Mouse (Mus musculus) c-Kit-negative CD71-positive TER-119-positive erythroid progenitor cells, embryonic 14.5 days (primary cell): Measurements from ENCODE around the gene Dnase1l1.

Experiments
- DNase-seq: peaks from one replicate; pipeline ENCODE4 v3.0.0-alpha.2; 2013; ENCODE audit warnings: low read depth, low spot score

Dnase1l1 gene

DNA sequence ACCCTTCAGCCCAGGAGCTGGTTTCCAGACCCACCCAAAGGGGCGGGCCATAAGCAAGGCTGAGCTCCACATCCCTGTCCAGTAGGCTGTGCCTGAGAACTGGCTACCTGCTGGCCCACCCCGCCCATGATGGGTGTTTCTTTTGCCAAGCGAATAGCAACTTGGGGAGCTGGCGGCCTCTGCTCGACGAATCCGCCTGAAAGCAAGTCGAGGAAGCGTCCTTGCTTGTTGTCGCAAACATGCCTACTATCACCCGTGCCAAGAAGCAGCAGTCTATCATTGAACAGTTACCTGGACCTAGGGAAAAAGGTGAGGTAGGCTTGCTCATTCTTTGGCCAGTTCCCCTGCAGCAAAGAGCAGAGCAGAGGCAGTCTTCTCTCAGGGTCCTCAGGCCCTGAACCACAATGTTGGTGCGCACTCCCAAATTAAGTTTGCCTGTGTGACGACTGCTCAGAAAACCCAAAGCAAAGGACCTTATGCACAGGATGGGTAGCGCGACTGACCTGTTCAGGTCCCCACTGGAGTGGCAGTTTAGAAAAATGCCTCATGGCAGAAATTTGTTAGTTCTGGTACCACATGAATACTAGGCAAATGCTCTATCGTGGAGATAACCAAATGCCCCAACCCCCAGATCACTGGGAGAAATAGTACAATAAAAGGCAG is at the start of gene Dnase1l1, which contains the start of gene Taz:
Gene Dnase1l1, minus strand, starts transcription at position 606 of the 663 bp plus-strand sequence.
Gene Taz, plus strand, starts transcription at position 181 of the 663 bp plus-strand sequence.
- peak; percentile 73 for DNase-seq

DNA sequence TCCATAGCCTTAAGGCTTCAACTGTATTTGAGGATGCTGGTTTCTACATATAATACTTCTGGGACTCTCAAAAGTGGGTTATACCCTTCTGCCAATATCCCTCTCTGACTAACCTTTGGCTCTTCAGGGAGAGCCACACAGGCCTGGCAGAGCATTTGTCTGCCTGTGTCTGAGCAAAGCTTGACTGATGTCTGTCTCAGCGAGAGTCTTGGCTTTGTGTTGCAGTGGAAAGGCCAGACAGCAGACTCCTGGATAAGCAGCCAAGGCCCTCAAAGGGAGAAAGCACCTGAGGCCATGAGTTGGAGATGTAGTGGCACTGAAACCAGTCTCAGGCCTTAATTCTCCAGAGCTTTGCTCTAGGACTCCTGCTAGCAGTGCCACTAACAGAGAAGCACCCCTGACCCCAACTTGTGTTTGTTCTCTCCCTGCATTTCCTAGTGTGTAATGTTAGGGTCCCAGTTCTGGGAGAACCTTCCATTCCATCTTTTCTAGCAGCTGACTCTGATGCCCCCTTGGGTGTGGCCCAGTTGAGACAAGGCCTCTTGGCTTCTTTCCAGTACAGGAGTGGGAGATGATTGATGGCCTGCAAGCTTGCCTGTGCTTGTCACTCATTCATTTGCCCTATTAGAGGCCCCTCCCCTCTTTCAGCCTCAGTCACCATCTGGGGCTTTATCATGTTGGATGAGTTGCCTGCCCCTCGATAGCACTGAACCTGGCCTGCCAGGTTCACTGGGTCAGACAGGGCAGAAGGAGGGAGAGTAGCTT is 48.2 kb upstream of the Dnase1l1 start:
- DNase-seq: no peak

DNA sequence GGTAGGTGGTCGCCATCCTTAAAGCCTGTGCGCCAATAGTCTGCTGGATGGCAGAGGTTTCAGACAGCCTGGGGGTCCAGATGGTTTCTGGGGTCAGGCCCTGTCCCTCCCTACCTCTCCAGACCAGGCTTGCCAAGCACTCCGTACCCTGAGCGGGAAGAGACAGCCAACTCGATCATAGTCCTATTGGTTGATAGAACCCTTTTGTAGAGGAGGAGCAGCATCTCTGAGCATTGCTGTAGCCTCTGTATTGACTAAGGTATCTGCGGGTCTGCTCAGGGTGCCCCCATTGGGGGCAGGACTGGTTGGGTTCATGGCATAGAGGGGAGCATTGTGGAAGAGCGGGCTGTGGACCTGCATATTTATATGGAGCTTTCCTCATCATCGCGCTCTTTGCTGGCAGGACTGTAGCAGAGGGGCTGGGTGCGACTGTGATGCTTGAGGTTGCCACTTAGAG is 47.1 kb upstream of the Dnase1l1 start:
- DNase-seq: no peak

DNA sequence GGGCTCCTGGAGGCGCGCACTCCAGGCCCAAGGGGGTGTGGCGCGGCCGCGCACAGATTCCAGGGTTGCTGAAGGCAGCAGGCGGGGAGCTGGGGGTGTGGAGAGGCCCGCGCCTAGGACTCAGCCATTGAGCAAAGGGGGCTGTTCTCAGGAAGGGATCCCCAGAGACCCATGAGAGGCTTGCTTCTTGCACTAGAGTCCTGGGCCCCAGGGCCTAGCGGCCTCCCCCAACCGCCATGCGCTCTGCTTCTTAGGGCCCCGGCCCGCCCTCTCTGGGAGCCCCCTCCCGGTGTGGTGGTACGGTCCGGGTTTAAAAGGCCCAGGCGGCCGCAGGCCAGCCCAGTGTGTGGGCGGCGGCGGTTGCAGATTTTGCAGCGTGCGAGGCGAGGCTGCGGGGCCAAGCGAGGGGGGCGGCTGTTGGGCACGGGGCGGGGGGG is 46.6 kb upstream of the Dnase1l1 start, which contains the start of gene Plxna3:
Gene Plxna3, plus strand, starts transcription at position 342 of the 437 bp plus-strand sequence.
- no peak for DNase-seq

DNA sequence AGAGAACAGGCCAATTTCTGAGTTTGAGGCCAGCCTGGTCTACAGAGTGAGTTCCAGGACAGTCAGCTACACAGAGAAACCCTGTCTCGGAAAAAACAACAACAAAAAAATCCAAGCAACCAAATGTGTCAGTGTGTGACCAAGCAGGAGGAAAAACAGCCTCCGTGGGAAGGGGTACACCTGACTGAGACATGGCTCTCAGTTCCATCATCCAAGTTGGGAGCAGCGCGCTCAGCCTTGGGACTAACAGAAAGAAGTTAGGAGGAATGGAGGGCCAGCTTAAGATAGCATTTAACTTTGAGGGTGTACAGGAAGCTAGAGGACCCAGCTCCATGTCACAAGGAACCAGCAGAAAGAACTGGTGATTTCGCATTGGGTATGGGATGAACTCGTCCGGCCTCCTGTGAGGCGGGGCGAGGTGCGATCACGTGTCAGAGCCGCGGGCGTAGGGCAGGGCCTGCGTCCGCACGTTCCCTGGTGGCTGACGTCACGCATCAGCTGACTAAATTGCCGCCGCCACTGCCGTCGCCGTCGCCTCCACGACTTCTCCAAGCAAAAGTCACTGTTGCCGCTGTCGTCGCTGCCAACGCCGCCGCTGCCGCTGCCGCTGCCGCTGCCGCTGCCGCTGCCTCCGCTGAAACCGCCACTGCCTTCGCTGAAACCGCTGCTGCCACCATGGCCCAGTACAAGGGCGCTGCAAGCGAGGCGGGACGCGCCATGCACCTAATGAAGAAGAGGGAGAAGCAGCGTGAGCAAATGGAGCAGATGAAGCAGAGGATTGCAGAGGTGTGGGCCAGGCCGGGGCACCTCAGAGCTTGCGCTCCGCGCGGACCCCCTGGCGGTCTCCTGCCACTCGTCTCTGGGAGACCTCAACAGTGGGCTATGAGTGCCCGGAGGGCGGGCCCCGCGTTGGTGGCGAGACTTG is 30.7 kb upstream of the Dnase1l1 start, which contains the start of gene Fam50a:
Gene Fam50a, plus strand, starts transcription at position 494 of the 925 bp plus-strand sequence.
- peak; percentile 69 for DNase-seq

DNA sequence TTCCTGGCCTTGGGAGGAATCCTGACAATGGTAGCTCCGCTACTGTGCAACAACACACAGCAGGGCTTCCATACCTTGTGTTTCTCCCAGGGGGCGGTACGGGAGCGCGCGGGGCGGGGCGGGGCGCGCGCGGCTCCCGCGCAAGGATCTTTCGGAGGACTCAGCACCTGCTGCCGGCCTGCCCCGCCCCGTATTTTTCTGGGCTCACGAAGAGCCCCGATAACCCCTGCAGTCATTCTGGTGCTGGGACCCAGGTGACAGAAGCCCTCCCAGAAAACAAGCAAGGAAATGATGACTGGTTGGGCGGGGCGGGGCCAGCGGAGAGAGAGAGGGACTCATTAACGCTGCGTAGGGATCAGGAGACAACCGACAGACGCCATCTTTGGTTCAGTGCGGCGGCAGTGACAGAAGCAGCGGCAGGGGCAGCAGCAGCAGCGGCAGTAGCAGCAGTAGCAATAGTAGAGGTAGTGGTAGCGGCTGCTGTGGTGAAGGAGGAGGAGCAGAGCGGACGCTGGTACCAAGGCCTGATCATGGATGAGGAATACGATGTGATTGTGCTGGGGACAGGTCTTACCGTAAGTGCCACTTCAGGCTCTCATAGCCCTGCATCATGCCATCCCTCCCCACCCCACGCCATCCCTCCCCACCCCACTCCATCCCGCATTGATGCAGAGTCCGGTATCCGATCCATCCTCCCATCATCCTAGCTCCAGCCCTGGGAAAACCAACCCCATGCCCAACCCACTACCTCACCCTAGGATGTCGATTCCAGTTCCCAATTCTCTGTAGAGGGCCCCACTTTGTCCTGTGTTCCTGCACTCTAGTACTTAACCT is 22.9 kb upstream of the Dnase1l1 start, which contains the start of gene Gdi1:
Gene Gdi1, plus strand, starts transcription at position 132 of the 834 bp plus-strand sequence.
- DNase-seq: peak; percentile 60

DNA sequence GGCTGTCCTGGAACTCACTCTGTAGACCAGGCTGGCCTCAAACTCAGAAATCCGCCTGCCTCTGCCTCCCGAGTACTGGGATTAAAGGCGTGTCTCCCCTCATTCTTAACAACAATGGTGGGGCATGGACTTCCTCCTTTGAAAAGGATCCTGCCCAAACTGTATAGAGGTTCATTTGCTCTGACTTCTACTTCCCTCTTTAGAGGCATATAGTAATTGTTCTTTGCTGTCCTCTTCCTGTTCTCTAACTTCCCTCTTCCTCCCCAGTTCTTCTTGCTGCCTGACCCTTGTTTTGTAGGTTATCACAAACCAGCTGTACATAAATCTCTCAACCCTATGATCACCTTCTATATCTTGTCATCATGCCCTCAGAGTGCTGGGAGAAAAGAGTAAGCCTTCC is 17.6 kb upstream of the Dnase1l1 start:
- DNase-seq: no peak

DNA sequence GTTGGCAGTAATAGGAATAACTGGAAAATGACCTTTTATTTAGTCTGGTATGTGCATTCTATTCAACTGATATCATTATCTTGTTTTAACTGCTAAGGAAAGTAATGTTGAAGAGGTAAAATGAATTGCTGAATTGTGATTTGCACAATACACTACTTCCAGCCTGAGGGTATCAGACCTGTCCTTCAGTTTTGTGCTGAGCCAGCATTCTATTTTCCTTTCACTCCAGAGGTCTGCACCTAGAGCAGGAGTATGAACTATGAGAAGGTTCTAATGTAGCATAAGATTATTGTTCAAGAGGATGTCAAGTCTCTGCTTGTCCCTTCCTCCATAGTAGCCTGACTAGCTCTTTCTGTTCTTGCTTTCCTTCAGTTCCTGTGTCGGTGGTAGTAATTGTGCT is 16.2 kb upstream of the Dnase1l1 start:
- no peak for DNase-seq

DNA sequence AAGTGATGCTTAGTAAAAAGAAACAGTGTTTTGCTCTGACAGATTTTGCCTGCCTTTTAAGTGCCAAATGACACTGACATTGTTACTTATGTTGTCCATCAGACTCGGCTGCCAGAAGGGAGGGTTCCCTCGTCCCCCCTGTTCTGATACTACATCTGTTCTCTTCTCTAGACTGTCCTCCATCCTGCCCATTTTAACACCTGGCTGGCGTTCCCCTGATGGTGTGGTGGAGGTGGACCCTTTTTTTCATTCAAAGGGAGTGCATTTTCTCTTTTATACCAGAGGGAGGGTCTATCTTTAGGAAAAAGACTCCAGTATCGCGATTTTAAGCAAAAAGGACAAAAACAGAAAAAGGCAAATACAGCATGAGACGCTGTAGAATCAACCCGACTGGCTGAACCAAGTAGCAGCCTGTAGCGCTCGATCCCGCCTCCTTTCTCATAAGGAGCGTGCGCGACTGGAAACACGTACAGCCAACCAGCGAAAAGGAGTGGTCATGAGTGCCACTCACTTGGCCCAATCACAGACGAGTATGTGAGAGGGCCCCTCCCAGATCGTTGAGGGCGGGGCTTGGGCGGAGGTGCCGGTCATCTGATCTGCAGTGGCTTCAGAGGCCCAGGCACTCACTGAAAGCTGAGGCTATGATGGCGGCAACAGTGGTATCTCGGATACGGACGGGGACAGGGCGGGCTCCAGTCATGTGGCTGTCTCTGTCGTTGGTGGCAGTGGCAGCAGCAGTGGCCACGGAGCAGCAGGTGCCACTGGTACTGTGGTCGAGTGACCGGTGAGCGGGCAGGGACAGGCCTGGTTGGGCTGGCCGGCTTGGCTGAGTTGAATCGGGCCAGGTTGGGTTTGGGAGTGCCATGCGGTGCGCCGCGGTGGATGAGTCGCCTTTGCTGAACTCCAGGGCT is 14.7 kb upstream of the Dnase1l1 start, which contains the start of gene Atp6ap1:
Gene Atp6ap1, plus strand, starts transcription at position 560 of the 911 bp plus-strand sequence.
- peak; percentile 86 for DNase-seq

DNA sequence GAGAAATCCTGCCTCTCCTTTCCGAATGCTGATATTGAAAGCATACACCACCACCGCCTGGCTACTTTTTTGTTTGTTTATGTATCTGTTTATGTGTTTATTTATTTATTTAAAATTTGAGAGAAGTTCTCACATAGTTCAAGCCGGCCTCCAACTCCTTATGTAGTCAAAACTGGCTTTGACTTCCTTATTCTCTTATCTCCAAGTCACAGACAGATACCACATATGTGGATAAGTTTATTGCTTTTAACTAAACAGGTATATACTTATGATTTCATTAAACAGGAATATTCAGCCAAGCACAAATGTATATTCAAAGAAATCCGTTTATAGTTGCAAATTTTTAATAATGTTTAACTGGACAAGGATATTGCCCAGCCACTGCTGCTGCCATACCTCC is 11.3 kb upstream of the Dnase1l1 start:
- DNase-seq: no peak

DNA sequence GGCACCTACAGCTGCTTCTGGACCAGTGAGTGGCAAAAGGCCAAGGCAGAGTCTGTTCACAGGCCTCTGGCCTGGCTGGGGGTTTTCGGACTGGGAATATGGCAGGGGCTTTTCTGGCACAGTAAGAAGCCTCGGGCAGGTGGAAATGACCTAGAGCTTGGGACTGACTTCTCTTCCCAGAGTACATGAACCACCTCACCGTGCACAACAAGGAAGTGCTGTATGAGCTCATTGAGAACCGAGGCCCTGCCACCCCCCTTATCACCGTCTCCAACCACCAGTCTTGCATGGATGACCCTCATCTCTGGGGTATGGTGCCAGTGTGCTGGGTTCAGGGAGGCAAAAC is 928 bp upstream of the Dnase1l1 start:
- DNase-seq: no peak

DNA sequence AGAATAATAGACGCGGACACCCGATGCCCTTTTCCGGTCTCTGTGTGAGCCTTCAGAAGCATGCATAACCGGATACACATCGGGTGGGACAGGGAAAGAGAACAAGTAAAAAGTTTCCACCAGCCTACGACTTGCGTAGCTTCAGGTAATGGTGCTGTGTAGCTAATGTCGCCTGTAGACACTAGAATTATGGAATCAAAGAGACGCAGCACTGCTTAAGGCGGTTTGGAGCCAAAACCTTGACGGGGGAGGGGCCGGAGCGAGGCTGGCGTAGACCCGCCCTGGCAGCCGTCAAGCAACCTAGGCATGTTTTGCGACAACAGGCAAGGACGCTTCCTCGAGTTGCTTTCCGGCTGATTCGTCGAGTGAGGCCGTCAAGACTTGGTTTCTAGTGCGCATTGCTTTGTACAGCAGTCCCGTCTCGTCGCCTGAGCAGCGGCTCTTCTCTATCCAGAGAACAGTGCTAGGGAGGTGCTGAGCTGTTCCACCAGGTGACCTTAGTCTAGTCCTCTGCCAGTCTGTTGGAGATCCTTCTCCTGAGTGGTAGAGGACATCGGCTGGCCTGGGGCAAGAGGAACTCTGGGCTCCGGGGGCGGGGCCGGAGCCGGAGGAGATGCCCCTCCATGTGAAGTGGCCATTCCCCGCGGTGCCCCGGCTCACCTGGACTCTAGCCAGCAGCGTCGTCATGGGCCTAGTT is 406 bp upstream of the Dnase1l1 start:
- peak; percentile 73 for DNase-seq

DNA sequence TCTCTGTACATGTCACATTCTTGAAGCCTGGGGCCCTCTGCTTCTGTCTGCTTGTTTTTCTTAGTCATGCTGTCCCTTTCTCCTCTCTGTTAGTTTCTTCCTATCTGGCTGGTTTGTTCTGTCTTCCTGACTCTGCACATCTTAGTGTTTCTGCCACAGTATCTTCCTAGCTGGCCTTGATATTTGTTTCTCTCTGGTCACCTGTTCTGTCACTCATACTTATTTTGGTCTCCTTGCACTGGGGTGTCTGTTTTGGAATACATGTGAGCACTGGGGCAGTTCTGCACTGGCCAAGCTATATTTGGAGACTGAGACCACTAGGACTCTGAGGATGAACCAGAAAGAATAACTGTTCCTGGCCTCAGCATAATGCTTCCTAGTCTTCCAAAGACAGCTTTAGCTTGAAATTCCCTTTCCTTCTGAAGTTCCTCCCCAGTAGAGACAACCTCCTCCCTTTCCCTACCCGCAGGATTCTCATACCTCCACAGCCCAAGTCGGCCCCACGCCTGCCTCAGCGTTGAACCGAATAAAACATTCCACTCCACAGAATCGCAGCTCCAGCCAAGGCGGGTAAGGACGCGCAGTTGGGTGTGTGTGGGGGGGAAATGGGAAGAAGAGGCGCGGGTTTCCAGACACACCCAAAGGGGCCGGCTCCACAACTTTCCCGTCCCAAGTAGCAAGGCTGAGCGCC is 951 bp downstream of the Dnase1l1 start:
- peak; percentile 17 for DNase-seq

DNA sequence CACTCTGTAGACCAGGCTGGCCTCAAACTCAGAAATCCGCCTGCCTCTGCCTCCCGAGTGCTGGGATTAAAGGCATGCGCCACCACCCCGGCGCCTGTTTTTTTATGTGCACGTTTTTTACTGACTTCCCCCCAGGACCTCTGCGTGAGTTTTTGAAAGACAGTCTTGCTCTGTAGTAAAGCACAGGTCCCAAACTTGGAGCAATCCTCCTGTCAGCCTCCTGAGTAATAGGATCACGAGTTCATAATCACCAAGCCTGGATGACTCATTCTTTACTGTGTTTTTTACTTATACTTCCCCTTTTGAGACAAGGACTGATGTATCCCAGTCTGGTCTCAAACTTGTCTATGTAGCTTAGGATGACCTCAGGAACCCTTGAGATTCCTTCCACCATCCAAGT is 4.2 kb downstream of the Dnase1l1 start:
- no peak for DNase-seq

DNA sequence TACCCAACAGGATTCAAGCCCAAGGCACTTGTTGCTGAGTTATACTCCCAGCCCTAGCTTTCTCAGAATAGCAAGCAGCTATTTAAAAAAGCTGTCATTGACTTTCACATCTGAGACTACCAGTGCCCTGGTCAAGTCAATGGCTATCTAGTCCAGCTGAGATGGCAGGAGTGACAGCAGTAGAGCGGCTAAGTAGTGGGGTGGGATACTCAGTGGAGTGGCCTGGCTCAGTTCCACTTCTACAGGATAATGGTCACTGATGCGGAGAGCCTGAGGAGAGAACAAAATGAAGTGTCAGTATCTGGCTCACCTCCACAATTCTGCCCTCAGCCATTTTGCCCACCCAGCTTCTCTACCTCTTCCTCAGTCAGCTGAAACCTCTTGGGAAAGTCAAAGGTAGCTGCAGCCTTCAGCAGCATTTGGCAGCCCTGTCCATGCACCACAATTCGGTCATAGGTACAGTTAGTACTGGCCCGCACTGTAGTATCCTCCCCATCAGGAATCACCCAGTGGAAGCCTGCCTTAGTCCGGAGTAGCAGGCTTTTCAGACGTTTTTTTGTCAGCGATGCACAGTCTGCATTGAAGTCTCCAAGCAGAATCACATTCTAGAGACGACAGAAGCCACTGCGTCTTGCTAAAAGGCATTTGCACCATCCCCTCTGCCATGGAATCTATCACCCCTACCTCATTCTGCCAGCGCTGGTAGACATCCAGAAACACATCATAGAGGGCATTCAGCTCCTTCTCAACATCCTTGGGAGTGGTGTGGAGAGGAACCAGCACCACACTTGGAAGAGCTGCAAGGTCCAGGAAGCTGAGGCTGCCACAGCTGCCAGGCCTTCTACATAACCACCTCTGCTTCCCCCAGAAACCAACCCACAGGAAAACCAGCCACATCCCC is 8.5 kb downstream of the Dnase1l1 start:
- no peak for DNase-seq

DNA sequence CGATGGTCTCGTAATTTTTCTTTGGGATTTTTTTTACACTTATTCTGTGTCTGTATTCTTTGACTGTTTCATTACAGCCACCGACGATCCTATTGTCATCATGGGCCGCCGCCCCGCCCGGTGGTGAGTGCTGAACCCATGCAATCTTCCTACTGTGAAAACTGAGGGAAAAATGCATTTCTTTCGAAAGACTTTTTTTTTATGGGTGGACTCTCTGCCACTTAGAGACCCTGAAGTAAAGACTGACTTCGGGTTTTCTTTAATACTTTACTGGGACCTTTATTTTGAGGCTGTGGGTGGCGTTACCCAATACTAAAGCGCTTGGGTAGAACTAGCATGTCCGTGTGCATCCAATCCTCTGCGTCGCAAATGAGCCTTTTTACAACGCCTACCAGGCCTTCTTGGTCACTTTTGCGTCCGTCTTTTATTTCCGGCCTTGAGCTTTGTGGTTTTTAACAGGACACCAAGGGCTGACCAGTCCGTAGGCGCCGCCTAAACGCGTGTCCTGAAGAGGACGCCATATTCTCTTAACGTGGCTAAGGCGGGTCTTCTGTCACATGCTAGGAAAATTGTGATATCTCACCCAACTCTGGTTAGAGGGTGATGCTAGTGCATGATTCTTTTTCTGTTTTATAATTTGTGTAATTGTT is 11.1 kb downstream of the Dnase1l1 start:
- DNase-seq: no peak
